Mouse (Mus musculus): ENCODE results near the gene Gsdma3. TPM values are rescaled to one million over a fixed set of nuclear protein-coding genes. Genes with fewer than 3 reads are reported as not detected.
A peak's percentile ranks its signal among the peaks of the same experiment; 100 is the strongest.

Gsdma3 gene
- total and polyA plus RNA-seq, 3 experiments, result not detected

DNA sequence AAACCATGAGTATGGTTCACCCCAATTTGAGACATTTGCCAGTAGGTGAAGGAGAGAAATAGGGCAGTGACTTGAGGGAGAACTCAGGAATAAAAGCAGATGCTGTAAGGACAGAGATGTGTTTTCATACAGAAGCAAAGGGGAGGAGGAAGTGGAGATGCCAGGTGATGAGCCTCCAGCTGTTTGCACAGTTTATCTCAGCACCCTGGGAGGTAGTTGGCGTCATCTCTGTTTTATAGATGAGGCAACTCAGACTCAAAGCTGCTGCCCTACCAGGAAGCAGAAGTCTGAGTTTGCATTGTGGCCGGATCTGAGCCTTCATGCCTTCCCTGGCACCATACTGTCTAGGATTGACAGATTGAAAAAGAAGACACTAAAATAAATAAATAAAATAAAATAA lies 42.8 kb downstream of the Gsdma3 start:
- Histone ChIP-seq H3K4me1 (ENCODE audit: control insufficient read depth in 1 of 2, insufficient read depth in 2 of 2, low read length in 2 of 2) (peaks cover 15 to 36% of the 10 kb centered on the region in 2 experiments), H3K27ac (ENCODE audit: control insufficient read depth, low read depth, low read length) (no peak overlapping the region), H3K36me3 (ENCODE audit: control insufficient read depth in 1 of 2, insufficient read depth in 2 of 2, low read length in 2 of 2) (peaks cover 0 to 15% of the 10 kb centered on the region in 2 experiments; a peak in 2 of 4 replicates), H3K9ac (ENCODE audit: control insufficient read depth, low read depth, low read length, poor library complexity, severe bottlenecking) (no peak overlapping the region), H3K9me3 (replicated peaks; ENCODE audit: insufficient read depth, low read length) (no peaks in the 10 kb centered on the region), H3K79me2 (ENCODE audit: control insufficient read depth, insufficient read depth, low read length, poor library complexity) (no peaks in the 10 kb centered on the region), H3K4me3 (ENCODE audit: control insufficient read depth in 1 of 2, insufficient read depth in 1 of 2, low read depth in 2 of 2, low read length in 2 of 2) (no peak overlapping the region), H3K27me3 (ENCODE audit: control insufficient read depth in 1 of 2, insufficient read depth in 2 of 2, low read length in 2 of 2) (peaks cover 0 to 1% of the 10 kb centered on the region in 2 experiments; a peak in 1 of 4 replicates)
- peak; percentile 66 for DNase-seq (ENCODE audit: low read depth, low spot score)
- peak; percentile 72 for TF ChIP-seq SIN3A (IDR thresholded peaks at IDR 0.05; ENCODE audit: low read length)
- no peak for TF ChIP-seq BHLHE40 (IDR thresholded peaks at IDR 0.05; ENCODE audit: borderline replicate concordance, low read depth, low read length)
- no peak for TF ChIP-seq E2F4 (IDR thresholded peaks at IDR 0.05; ENCODE audit: borderline replicate concordance, low read depth, low read length)
- peak; percentile 100 for TF ChIP-seq ETS1 (IDR thresholded peaks at IDR 0.05; ENCODE audit: low read depth, low read length)
- no peak for TF ChIP-seq ZMIZ1 (IDR thresholded peaks at IDR 0.05; ENCODE audit: low read depth, low read length)
- TF ChIP-seq GATA1 (IDR thresholded peaks at IDR 0.05; ENCODE audit: low read depth, low read length), result peak; percentile 52; the same call in 1 of the 2 replicates
- TF ChIP-seq ZC3H11A (IDR thresholded peaks at IDR 0.05; ENCODE audit: low read depth, low read length), result no peak

DNA sequence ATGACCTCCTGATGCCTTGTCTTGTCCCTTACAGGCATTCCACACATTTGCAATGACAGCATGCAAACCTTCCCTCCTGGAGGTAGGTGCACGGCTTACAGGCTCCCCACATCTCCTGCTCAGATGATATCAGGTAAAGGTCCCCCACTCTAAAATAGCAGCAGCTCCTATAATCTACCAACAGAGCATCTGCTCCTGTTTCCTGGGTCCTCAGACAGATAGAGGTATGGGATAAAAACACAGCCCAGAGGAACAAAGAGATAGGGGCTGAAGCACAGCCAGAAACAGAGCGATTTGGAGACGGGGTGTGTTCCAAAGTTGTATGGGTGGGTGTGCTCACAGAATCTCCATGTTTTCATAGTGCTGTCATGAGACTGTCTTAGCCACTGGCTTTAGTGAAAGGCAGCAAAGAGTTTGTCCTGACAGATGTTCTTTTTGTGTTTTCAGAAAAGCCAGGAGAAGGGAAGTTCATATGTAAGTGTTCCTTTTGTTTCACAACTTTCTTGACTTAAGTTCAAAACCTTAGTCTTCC lies 45.2 kb downstream of the Gsdma3 start:
- Histone ChIP-seq H3K27ac (ENCODE audit: control insufficient read depth, low read depth, low read length) (peak overlapping the region; percentile 45), H3K9ac (ENCODE audit: control insufficient read depth, low read depth, low read length, poor library complexity, severe bottlenecking) (peak overlapping the region; percentile 8; the same call in 1 of the 2 replicates), H3K4me3 (ENCODE audit: control insufficient read depth in 1 of 2, insufficient read depth in 1 of 2, low read depth in 2 of 2, low read length in 2 of 2) (no peak overlapping the region), H3K36me3 (ENCODE audit: control insufficient read depth in 1 of 2, insufficient read depth in 2 of 2, low read length in 2 of 2) (peaks cover 0 to 21% of the 10 kb centered on the region in 2 experiments; a peak in 2 of 4 replicates), H3K9me3 (replicated peaks; ENCODE audit: insufficient read depth, low read length) (no peaks in the 10 kb centered on the region), H3K4me1 (ENCODE audit: control insufficient read depth in 1 of 2, insufficient read depth in 2 of 2, low read length in 2 of 2) (peaks cover 22 to 40% of the 10 kb centered on the region in 2 experiments), H3K79me2 (ENCODE audit: control insufficient read depth, insufficient read depth, low read length, poor library complexity) (no peaks in the 10 kb centered on the region), H3K27me3 (ENCODE audit: control insufficient read depth in 1 of 2, insufficient read depth in 2 of 2, low read length in 2 of 2) (peaks cover 0 to under 1% of the 10 kb centered on the region in 2 experiments; a peak in 1 of 4 replicates)
- DNase-seq (ENCODE audit: low read depth, low spot score), result peak; percentile 63
- TF ChIP-seq ZKSCAN1 (IDR thresholded peaks at IDR 0.05; ENCODE audit: low read depth, low read length) (no peak), MYB (IDR thresholded peaks at IDR 0.05; ENCODE audit: low read depth, low read length) (no peak), SIN3A (IDR thresholded peaks at IDR 0.05; ENCODE audit: low read length) (peak; percentile 67; the same call in 1 of the 2 replicates), ZC3H11A (IDR thresholded peaks at IDR 0.05; ENCODE audit: low read depth, low read length) (no peak), NRF1 (IDR thresholded peaks at IDR 0.05; ENCODE audit: insufficient read depth, low read depth, low read length, poor library complexity, severe bottlenecking) (no peak), NELFE (IDR thresholded peaks at IDR 0.05; ENCODE audit: low read depth, low read length) (no peak), USF1 (IDR thresholded peaks at IDR 0.05; ENCODE audit: low read depth, low read length) (no peak), MAFK (IDR thresholded peaks at IDR 0.05; ENCODE audit: borderline replicate concordance, low read depth, low read length) (no peak), CHD1 (IDR thresholded peaks at IDR 0.05; ENCODE audit: low read depth, low read length) (no peak), JUND (IDR thresholded peaks at IDR 0.05; ENCODE audit: low read depth, low read length) (no peak), POLR2A (IDR thresholded peaks at IDR 0.05; ENCODE audit: control insufficient read depth in 1 of 2, insufficient read depth in 1 of 2, low read depth in 1 of 2, low read length in 2 of 2, poor library complexity in 1 of 2) (no peak), UBTF (IDR thresholded peaks at IDR 0.05; ENCODE audit: borderline replicate concordance, insufficient read depth, low read depth, low read length) (no peak), KAT2A (conservative IDR thresholded peaks at IDR 0.05; ENCODE audit: low read depth, low read length) (no peak), MYC (IDR thresholded peaks at IDR 0.05; ENCODE audit: low read depth, low read length) (no peak), RCOR1 (IDR thresholded peaks at IDR 0.05; ENCODE audit: low read depth, low read length) (peak; percentile 72), RAD21 (IDR thresholded peaks at IDR 0.05; ENCODE audit: low read depth, low read length) (no peak), MXI1 (IDR thresholded peaks at IDR 0.05; ENCODE audit: low read depth, low read length) (peak; percentile 34; the same call in 1 of the 2 replicates), ZMIZ1 (IDR thresholded peaks at IDR 0.05; ENCODE audit: low read depth, low read length) (no peak), MAZ (IDR thresholded peaks at IDR 0.05; ENCODE audit: low read depth, low read length) (no peak), POLR2AphosphoS5 (IDR thresholded peaks at IDR 0.05; ENCODE audit: borderline replicate concordance, low read depth, low read length) (no peak), ELF1 (IDR thresholded peaks at IDR 0.05; ENCODE audit: low read depth, low read length) (peak; percentile 15; the same call in 1 of the 2 replicates), CHD2 (IDR thresholded peaks at IDR 0.05; ENCODE audit: low read length) (no peak), MAX (IDR thresholded peaks at IDR 0.05; ENCODE audit: low read length) (0 out of 2 replicates have a peak, but pooled peaks have one; percentile 20), USF2 (IDR thresholded peaks at IDR 0.05; ENCODE audit: borderline replicate concordance in 1 of 2, insufficient read depth in 1 of 2, low read depth in 1 of 2, low read length in 2 of 2) (no peak), TBP (IDR thresholded peaks at IDR 0.05; ENCODE audit: low read depth, low read length) (no peak), GATA1 (IDR thresholded peaks at IDR 0.05; ENCODE audit: low read depth, low read length) (peak; percentile 64), EP300 (IDR thresholded peaks at IDR 0.05; ENCODE audit: low read depth in 1 of 2, low read length in 2 of 2) (peak; percentile 57 to 82), E2F4 (IDR thresholded peaks at IDR 0.05; ENCODE audit: borderline replicate concordance, low read depth, low read length) (no peak)

All from MEL (cell line).